Mouse (Mus musculus) cortical plate, adult 2 months (tissue): ENCODE results near the gene 2610301B20Rik.

ENCODE experiments used
- CTCF ChIP-seq: fragments of 200-500 bp; IDR thresholded peaks from 2 replicates; pipeline ENCODE4 v1.5.1; 2011; ENCODE audit warnings: mild to moderate bottlenecking, control low read depth, low read length; ENCODE audit not compliant: insufficient read depth; ENCODE audit errors: extremely low read depth
- POLR2A ChIP-seq: fragments of 200-500 bp; IDR thresholded peaks from 2 replicates; pipeline ENCODE4 v1.6.1; 2011; ENCODE audit warnings: mild to moderate bottlenecking, low read length, control low read depth; ENCODE audit not compliant: insufficient read depth; ENCODE audit errors: extremely low read depth

- TF ChIP-seq CTCF (no peak), POLR2A (no peak)
These were observed 45.2 kb downstream of the 2610301B20Rik start for GRCm38 (mm10) chr4:10919530-10919929.
